Mouse (Mus musculus) WW6 (cell line): ENCODE measurements around the gene Pnkd.

ENCODE experiments used
- DNase-seq: peaks from one replicate; pipeline ENCODE4 v3.0.0-alpha.2; 2013; ENCODE audit warnings: low read depth, low spot score

The Pnkd gene

GRCm38 (mm10) chr1:74284543-74285160 lies at the start of gene Pnkd, which contains the start of gene Aamp:
Pnkd (plus strand) TSS chr1:74284930.
Aamp (minus strand) TSS chr1:74284738.
- DNase-seq, result peak; percentile 98

- peak; percentile 89 for DNase-seq
Observed at GRCm38 (mm10) chr1:74235938-74236589, 48.7 kb upstream of the Pnkd start, which contains the start of gene Arpc2. Arpc2 (plus strand) TSS chr1:74236084.

- DNase-seq, result no peak
Observed at GRCm38 (mm10) chr1:74236590-74237317, 48.0 kb upstream of the Pnkd start.

GRCm38 (mm10) chr1:74237671-74238070 lies 47.1 kb upstream of the Pnkd start:
- DNase-seq, result no peak

GRCm38 (mm10) chr1:74238136-74238535 lies 46.6 kb upstream of the Pnkd start:
- no peak for DNase-seq

- no peak for DNase-seq
Observed at GRCm38 (mm10) chr1:74239162-74239561, 45.6 kb upstream of the Pnkd start.

GRCm38 (mm10) chr1:74239618-74240017 lies 45.1 kb upstream of the Pnkd start:
- DNase-seq, result no peak

- no peak for DNase-seq
Observed at GRCm38 (mm10) chr1:74240311-74240710, 44.4 kb upstream of the Pnkd start.

- no peak for DNase-seq
Observed at GRCm38 (mm10) chr1:74240832-74241231, 43.9 kb upstream of the Pnkd start.

- no peak for DNase-seq
Observed at GRCm38 (mm10) chr1:74245525-74245924, 39.2 kb upstream of the Pnkd start.

- no peak for DNase-seq
Observed at GRCm38 (mm10) chr1:74248799-74249198, 35.9 kb upstream of the Pnkd start.

- DNase-seq, result no peak
Observed at GRCm38 (mm10) chr1:74249331-74249980, 35.3 kb upstream of the Pnkd start.

GRCm38 (mm10) chr1:74250096-74250495 lies 34.6 kb upstream of the Pnkd start:
- DNase-seq, result no peak

- DNase-seq, result no peak
Observed at GRCm38 (mm10) chr1:74255704-74256345, 28.9 kb upstream of the Pnkd start.

- DNase-seq, result peak; percentile 29
Observed at GRCm38 (mm10) chr1:74256782-74257181, 27.9 kb upstream of the Pnkd start.

- no peak for DNase-seq
Observed at GRCm38 (mm10) chr1:74262510-74262909, 22.2 kb upstream of the Pnkd start.

- DNase-seq, result no peak
Observed at GRCm38 (mm10) chr1:74268750-74269149, 16.0 kb upstream of the Pnkd start.

GRCm38 (mm10) chr1:74271659-74272058 lies 13.1 kb upstream of the Pnkd start:
- no peak for DNase-seq

- no peak for DNase-seq
Observed at GRCm38 (mm10) chr1:74275015-74275414, 9.7 kb upstream of the Pnkd start.

- DNase-seq, result no peak
Observed at GRCm38 (mm10) chr1:74277041-74277440, 7.7 kb upstream of the Pnkd start.

GRCm38 (mm10) chr1:74277883-74278537 lies 6.7 kb upstream of the Pnkd start:
- no peak for DNase-seq
